Mouse (Mus musculus) urinary bladder, adult 18-20 months (tissue): ENCODE results near the gene Fgfr2.

Experiments
- DNase-seq, 2 experiments: peaks; one replicate each; pipeline ENCODE4 v3.0.0; 2022; ENCODE audit warnings: low spot score in 2 of 2, mixed read lengths in 2 of 2

Fgfr2 gene

DNA sequence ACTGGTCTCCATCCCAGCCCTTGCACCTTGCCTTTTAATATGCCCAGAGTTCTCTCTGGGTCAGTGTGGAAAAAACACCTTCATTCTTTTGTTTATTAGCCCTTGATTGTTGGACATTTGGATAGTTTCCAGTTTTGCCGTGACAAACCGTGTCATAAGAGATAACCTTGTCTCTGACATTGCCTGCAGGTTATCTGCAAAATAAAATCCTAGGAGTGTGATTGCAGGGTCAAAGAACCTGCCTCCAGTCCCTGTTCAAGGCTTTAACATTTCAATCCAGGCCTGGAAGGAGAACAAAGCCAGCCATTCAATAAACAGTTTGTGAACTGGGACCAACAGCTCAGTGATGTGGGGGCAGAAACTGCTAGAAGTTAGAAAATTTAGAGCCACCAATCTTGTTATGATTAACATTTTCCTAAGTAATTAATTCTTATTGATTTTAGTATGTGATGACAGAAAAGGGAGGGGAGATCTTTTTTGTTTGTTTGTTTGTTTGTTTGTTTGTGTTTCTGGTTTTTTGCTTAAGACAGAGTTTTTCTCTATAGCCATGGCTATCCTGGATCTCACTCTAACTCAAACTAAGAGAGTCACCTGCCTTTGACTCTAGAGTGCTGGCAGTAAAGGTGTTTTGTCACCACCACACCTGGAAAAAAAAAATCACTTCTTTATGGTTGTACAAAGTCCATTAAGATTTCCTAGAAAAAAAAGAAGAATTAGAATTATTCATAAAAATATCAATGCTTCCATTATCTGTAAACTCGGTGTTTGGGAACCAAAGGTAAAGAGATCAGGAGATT lies 537.3 kb downstream of the Fgfr2 start:
- DNase-seq, result no peak

DNA sequence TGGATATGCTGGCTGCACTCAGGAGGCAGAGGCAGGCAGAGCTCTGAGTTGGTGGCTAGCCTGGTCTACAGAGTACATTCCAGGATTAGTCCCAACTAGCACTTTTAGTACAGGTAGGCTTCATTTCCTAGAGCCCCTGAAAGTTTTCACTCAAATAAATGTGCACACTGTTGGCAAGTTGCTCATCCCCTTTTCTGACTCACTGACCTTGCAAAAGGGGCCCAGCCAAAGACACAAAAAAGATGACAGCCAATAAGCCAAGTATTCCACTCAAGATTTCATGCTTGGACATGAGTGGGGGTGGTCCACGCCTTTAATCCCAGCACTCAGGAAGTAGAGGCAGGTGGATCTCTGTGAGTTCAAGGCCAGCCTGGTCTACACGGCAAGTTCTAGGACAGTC lies 541.7 kb downstream of the Fgfr2 start:
- DNase-seq, result no peak

DNA sequence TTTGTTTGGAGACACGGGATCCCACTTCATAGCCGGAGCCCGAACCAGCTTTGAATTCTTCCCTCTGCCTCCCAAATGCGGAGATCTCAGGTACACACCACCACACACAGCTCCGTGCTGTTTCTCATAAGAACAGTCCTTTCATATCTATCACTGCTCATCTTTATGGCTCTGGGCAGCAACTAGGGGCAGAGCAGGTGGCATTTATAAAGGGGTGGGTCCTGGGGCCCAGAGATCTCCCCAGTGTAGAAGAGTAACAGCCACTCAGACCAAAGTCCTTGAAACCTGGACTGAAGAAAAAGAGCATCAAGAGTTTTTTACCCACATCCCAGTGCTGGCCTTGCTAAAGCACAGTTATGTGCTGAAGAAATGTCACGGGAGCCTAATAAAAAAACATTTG lies 542.6 kb downstream of the Fgfr2 start:
- no peak for DNase-seq

DNA sequence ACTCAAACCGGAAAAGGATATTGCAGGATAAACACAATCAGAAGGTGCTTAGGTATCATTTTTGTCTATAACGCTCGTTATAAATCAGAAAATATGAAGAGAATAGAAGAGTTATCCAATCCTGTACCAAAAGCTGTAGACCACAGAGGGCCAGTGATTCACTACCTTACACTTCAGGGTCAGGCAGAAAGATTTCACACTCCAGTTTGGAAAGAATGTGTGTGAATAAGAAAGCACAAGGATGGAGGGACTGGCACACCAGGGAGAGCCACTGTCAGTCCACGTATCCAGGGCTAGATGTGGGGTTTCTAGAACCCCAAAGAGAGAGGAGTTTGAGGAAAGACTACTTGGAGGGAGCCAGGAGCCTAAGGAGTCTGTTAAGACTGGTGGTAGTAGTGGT lies 546.3 kb downstream of the Fgfr2 start:
- DNase-seq, result no peak

DNA sequence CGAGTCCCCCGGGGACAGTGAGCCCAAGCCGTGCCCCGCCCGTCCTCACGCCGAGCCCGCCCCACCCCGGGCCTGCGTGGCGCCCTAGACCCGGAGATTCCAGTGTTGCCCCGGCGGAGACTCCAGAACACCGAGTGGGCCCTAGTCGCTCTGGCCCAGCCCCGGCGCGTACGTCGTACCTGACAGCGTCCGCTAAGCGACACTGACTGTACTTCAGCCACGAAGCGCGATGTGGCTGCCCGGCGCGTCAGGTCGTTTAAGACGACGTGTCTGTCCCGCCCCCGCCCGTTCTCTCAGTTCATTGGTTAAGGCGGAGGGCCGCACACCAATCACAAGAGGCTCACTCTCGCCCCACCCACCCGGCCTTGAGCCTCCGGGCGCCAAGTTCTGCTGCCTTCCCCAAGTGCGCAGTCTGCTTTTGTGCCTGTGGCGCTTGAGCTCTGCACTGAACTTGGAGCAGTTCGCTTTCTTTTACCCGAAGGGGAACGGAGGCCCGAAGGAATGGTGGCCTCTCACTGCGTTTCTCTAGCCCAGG lies 547.0 kb downstream of the Fgfr2 start, which contains the start of gene Oat:
Gene Oat (minus strand): TSS at position 283 of the 535 bp plus-strand sequence.
- peak; percentile 89 to 90 for DNase-seq

DNA sequence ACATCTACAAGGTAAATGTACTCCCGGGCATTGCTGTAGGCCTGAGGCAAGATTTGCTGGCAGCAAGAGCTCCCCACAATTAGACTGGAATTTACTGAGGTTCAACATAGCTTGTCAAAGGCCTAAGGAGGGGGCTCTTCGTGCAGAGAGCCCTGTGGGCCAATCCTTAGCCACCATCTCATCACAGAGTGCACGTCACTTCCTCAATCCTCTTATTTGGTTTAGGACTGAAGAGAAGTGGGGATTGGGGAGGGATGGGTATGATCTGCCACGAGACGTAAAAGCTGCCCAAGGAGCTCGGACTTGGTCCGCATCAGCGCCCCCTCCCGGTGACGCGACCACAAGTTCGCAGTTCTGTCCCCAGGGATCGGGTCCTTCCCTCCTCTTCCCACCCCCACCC lies 547.5 kb downstream of the Fgfr2 start:
- peak; percentile 56 for DNase-seq

DNA sequence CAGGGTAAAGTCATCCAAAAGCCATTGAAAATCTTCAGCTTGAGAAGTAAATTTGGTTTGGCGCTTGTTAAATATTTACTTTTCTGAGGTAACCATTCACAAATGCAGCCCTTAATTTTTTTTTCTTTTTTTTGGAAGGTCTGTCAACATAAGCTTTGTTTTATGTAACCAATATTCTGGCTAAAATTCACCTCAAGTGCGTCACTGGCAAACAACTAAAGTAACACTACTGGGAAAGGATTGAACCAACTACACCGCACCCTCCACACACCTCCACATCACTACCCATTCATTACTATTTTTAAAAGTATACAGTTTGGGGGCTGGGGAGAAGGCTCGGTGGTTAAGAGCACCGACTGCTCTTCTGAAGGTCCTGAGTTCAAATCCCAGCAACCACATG lies 548.5 kb downstream of the Fgfr2 start:
- DNase-seq, result no peak

DNA sequence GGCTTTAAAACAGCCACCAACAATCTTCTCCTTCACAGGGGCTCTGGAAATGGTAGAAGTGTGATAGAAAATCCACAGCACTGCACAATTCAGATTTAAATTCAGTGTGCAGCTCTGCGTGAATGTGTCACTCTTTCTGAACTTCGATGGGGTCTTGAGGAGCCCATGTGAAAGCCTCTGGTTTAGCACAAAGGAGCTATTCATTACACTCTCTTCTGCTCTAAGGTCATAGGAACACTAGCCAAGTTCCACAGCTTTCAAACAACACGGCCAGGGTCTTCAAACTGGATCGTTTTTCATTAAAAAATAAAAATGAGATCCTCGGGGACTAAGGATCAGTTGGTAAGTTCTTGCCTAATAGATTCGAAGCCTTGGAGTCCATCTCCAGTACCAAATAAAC lies 549.9 kb downstream of the Fgfr2 start:
- DNase-seq, result no peak

DNA sequence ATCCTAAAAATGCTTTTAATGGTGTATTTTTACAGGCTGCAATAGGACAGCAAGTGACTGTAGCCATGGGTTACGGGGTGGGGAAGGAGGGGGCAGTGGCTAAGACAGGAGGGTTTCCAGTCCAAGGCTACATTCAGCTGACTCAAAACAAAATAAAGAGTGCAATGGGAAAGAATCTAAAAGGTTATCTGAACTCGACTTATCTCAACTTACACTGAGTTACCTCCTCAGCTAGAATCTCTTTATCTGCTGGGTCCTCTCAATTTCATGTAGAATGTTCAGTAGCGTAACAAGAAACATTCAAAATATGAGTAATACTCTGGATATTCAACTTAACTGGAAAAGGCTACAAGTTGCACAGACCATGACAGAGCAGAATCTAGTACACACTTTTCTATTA lies 550.4 kb downstream of the Fgfr2 start:
- no peak for DNase-seq

DNA sequence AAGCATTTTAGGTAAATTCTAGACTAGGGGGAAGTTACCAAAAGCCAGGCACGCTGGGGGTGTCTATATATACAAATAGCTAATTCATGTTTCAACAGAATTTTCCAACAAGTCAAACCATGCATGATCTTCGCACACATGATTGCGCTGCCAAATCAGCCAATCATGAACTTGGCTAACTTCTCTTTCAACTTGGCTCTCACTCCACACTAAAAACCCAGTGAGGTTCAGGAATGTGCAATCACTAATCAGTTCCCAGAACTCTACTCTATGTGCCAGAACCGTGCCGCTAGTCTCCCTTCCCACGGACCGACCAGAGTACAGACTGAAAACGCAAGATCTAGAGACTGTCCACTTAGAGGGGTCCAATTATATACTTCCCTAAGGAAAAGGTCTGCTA lies 551.7 kb downstream of the Fgfr2 start:
- no peak for DNase-seq

DNA sequence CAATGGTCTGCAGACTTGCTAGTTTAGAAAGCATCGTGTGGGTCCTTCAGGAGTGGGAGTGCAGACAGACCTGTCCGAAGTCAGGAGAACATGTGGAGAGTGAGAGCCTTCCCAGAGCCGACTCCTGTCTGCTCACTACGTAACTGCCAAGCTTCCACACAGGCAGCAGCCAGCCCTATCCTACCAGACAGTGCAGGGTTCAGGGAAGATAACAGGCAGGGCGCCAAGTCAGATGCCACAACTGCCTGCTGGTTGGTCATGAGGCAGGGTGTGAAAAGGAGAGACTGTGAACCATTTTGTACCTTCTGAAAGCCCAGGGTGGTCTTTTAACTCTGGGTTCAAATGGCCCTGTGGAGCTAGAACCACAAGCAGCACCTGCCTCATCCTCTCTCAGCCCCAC lies 553.1 kb downstream of the Fgfr2 start:
- DNase-seq, result no peak

DNA sequence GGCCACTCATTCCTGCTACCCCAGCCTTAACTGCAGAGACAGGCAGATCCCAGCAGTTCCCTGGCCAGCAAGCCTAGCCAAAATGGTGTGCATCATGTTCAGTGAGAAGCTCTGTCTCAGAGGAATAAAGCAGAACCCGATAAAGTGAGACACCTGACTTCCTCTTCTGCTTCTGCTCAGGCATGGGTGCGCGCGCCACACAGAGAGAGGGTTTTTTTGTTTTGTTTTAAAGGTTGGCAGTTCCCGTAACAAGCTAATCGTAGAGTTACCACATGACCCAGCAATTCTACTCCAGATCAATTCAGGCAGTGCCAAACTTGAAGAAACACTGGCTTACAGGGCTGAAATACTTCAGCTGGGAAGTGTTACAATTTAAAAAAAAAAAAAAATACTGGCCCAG lies 554.3 kb downstream of the Fgfr2 start:
- no peak for DNase-seq

DNA sequence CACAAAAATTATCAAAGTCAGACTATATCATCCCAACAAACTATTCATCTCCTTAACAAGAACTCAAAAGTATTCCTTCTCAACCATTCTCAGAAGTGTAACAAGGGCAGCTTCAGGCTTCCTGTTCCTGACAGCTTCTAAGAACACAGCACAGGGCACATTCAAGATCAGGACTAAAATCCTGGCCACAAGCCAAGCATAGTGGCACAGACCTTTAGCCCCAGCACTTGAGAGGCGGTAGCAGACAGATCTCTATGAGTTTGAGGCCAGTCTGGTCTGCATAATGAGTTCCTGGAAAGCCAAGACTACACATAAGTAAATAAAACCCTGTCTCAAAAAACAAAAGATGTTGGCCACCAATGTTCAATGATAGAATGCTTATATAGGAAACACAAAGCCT lies 557.3 kb downstream of the Fgfr2 start:
- no peak for DNase-seq

DNA sequence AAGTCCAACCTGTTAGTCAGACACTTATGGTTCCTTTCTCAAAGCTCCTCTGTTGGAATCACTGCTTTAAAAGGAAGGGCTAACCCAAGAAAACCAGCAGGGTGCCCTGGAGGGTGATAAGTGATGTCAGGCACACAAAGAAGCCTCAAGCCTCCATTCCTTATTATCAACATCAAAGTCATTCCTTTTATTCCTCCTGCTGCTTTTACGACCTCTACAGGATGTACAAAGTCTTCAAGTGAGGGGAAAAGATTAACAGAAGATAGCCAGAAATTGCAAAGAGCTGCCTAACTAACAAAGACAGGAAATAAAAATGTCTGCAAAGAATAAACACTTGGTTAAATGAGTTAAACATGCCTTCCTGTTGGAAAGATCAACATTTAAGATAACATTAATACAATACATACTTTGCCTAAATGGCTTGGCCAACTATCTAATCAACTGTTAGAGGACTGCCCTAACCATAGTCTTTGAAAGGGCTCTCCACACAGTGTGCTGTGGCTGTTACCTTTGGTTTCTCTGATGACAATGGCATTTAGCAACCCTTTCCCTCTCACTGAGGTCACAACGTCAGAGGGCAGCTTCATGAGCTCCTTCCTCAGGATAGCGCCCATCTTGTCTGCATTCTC lies 563.9 kb downstream of the Fgfr2 start:
- DNase-seq, result no peak

DNA sequence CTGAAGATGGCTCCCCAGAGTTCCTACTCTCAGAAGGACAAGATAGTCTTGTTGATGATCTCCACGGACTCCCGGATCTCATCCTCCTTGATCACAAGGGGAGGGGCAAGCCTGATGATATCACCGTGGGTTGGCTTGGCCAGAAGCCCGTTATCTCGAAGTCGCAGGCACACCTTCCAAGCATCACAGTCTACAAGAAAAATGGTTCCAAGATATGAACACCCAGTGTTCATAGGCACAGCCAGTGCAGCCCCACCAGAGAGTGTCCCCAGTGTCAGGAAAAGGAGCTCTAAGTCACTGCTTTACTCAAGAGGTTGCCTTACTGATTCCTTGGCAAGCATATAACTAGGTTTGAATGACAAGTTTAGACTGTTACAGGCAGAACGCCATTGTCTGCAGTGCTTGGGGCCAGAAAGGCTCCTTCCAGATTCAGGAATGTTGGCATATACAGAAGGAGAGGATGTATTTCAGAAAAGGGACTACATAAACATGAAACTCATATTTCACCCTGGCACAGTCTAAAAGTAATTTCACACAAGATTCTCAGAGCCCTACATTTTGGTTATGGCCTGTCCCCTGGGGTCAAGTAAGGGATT lies 564.9 kb downstream of the Fgfr2 start:
- no peak for DNase-seq

DNA sequence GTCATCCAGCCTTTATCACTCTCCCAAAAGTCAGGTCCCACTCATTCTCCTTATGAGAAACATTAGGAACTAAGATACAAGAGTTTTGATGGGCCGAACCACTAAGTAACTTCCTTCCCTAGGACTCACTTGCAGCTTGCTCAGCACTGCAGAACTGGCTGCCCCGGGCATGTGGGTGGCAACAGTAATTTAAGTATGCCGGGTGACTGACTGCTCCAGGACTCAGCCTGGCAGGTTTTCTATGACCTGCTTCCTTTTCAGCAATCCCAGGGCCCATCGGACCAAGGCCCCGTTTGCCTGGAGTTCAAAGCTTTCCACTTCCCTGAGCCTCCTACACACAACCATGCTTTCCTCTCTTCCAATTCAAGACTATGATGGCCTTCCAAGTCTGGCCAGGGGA lies 566.6 kb downstream of the Fgfr2 start:
- no peak for DNase-seq

DNA sequence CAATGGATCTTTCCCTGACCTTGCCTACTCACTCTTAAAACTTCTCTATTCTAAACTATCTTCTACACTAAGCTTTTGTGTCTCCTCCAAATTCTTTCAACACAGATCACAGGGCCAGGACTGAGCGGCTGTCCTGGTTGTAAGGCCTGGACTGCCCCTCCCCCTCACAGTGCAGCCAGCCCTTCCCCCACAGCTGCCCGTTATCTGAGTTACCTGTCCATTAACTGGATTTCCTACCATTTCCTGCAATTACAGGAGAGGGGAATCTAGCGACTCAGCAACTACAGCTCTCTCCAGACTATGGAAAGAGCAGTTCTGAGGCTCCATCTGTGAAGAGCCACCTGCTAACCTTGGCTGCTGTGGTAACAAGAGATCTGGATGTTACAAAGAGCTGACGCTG lies 567.2 kb downstream of the Fgfr2 start:
- DNase-seq, result no peak

DNA sequence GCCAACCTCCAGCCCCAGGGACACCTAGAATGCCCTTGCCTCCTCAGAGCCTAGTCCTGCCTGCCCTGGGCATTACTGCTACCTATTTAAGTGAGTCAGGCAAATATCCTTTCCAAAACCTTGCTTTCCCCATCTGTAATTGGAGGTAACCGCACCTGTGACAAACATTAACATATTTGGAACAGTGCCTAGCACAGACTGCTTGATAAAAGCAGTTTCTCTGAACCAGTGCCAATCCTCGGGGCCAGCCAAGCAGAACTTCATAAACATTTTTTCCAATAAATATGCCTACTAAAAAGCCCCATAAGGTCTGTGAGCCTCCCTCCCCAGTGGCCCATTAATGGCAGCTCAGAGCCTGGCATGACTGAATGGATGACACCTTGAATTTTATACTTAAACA lies 569.1 kb downstream of the Fgfr2 start:
- no peak for DNase-seq

DNA sequence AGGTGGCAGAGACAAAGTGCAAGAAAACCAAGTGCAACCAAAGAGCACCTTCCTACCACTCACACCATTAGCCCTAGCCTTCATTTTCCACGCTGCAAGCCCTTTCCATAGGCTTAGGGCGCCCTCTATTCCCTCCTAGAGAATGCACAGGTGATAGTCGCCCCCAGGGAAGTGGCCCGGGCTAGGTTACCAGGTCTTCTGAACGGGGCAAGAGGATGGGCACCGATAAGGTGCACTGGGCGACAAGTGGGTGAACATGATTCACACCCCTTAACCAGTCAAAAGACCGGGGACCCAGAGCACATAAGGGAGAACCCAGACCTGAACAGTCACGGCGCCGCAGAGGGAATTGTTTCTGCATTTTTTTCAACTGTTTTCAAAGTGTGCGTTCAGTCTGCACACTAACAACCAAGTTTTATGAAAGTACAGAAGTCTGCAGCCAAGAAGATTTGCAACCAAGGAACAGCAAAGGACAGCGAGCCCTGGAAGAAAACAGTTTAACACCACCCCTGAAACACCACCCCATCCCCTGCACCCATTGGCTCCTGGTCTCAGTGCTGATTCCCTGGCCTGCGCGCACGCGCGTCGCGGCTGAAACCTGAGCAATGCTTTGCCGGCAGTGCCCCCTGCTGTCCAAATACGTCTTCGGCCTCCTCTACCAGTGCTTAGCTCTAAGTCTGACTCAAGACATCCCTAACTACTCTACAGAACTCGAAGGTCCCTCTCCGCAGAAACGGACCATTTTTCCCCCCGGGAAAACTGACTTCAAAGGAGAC lies 571.6 kb downstream of the Fgfr2 start:
- peak; percentile 94 to 96 for DNase-seq

DNA sequence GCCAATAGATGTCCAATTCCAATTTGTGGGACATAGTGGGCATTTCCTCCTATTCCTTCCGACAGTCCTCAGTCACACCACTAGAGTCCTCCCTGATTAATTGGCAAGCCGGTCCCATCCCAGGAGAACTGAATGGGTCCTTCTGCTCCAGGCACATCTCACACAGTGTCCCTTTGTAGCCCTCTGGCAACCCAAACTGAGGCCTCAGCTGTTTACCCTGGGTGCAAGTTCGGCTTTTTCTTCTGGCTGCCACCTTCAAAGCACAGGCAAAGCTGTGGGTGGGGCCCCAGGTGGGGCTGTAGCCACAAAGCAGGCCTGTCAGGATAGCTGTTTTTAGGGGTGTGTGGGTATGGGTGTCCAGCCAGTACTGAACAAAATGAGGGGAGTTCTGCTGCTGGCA lies 576.0 kb downstream of the Fgfr2 start:
- DNase-seq, result no peak

DNA sequence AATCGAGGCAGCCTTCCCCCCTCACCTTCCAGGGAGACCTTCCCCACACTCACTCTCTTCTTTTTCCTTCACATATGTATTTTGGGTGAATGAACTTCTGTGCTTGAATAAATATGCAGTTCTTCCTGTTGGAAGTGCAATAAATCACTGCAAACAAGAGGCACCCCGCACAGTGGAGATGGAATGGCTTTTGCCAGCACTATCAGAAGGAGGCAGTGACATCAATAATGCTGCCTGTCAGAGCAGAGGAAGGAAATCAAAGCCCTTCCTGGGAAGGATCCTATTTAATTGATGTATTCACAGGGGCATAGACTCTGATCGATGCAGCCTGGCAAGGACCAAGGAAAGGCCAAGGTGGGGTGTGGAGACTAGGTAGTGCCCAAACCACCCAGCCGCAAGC lies 580.7 kb downstream of the Fgfr2 start:
- no peak for DNase-seq

DNA sequence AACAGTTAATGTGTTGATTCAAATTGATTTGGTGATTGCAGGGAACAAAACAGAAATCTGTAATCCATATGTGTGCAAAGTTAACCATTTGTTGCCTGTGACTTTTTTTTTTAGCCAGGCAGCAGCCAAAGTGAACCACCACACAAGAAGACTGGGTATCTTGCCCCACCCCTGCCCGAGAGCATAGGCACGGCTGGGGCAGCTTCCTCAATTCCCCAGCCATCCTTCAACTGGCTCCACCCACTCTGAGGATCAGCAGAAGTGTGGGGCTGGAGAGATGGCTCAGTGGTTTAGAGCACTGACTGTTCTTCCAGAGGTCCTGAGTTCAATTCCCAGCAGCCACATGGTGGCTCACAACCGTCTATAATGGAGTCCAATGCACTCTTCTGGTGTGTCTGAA lies 581.6 kb downstream of the Fgfr2 start:
- DNase-seq, result no peak
